Mouse (Mus musculus): ENCODE measurements around the gene Abcb9.

Abcb9 gene

GRCm38 (mm10) chr5:124093852-124094604 lies 1.6 kb downstream of the Abcb9 start:
- no peak for DNase-seq (ENCODE audit: inconsistent ontology term)

DNA sequence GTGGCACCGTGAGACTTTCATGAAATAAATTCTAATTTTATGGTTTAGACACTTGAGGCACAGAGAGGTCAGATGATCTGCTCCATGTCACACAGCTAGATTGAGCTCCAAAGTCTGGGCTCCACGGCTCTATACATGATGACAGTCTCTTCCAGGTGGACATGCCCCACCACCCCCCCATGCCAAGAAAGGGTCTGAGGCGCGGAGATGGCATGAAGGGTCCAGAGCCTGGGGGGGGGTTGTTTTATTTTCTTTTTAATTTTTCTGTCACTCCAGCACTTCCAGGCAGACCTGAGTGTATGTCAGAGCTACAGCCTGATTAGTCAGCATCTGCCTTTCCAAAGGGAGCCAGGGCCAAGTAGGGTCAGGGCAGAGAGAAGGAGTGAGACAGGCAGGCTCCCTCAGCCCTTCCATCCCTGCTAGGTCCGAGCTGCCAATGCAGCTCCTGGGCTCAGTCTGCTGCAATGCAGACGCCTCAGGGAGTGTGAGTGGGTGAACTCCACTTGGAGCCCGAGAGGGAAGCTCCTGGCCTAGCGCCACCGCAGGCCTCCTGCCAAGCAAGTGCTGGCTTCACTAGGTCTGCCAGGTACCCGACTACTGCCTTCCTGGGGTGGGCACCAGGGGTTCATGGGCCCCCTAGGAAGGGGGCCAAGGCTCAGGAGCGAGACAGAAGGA lies 2.3 kb downstream of the Abcb9 start:
- peak; percentile 63 for DNase-seq (ENCODE audit: inconsistent ontology term)

- DNase-seq (ENCODE audit: inconsistent ontology term): no peak
Measured at GRCm38 (mm10) chr5:124091951-124092406, 3.6 kb downstream of the Abcb9 start.

GRCm38 (mm10) chr5:124089868-124090267 lies 5.7 kb downstream of the Abcb9 start:
- DNase-seq (ENCODE audit: inconsistent ontology term): no peak

- DNase-seq (ENCODE audit: inconsistent ontology term): no peak
Measured at GRCm38 (mm10) chr5:124086876-124087275, 8.7 kb downstream of the Abcb9 start.

DNA sequence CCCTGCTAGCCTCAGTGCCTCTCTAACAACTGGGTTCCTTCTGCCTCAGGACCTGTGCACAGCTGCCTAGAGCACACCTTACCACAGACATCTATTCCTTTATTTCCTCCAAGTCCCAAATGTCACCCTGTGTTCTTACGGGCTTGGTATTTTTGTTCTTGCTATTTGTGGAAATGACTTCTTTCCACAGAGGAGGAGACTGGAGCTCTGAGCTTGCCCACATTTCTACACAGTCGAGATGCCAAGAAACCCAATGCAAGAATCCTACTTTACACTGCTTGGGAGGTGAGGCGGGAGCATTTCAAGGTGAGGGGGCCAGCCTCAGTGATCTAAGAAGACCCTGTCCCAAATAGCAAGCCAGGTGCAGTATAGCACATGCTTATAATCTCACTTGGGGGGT lies 10.1 kb downstream of the Abcb9 start:
- DNase-seq (ENCODE audit: inconsistent ontology term): no peak

- peak; percentile 69 for DNase-seq (ENCODE audit: inconsistent ontology term)
Measured at GRCm38 (mm10) chr5:124084588-124085173, 10.9 kb downstream of the Abcb9 start.

DNA sequence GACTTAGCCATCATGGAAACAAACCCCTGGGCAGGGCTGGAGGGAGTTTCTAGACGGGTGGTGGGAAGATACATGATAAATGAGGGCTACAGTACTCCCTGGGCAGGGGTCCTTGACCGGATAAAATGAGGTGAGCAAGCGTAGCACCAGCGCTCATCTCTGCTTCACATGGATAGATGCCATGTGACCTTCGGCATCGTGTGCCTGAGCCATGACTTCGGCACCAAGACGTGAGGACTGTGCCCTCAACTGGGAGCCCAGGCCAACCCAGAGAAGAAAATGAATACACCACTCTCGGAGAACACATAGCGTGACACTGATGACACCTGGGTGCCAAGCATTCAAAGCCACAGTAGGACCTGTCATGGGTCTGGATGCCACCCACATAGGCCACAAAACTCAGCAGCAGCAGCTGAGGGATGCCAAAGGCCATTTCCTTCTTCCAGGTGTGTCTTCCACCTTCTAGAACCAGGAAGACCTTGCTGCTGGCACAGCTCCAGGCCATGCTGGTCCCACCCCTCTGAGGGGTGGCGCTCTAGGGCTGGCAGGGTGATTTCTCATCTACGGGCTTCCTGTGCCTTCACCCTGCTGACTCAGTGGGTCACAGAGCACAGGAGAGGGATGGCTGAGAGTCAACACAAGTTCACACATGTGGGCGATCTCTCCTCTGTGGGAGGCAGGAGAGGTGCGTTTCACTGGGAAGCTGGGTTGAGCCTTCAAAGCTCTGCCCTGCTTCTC lies 11.6 kb downstream of the Abcb9 start:
- no peak for DNase-seq (ENCODE audit: inconsistent ontology term)

DNA sequence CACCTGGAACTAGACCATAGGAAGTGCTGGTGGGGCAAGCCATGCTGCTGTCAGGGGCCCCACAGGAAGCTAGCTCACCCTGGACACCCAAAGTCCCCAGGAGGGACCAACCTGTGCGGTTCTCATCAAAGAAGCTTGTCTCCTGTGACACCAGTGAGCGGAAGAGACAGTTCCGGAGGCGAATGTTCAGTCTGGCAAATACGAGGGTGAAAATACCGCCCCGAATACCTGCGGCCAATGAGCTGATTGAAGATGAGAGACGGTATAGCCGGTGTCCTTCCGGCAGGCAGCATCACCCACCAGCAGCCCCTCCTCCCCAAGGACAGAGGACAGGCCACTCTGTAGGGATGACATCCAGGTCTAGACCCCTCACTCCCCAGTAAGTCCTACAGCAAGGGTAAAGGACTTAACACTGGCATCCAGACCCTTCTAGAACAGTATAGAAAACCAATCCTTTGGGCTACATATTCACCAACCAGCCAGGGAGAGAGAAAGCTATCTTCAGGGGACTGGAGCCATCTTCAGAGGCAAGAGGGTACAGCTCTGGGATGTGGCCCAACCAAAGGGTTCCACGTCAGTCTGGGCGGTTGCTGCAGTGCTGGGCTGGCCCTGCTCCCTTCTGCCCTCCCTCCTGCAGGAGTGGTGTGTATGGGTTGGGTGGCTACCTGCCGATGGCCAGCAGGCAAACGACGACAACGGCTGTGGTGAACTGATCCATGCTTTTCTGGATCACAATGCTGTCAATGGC lies 12.5 kb downstream of the Abcb9 start:
- no peak for DNase-seq (ENCODE audit: inconsistent ontology term)

- no peak for DNase-seq (ENCODE audit: inconsistent ontology term)
Measured at GRCm38 (mm10) chr5:124082447-124082846, 13.2 kb downstream of the Abcb9 start.

DNA sequence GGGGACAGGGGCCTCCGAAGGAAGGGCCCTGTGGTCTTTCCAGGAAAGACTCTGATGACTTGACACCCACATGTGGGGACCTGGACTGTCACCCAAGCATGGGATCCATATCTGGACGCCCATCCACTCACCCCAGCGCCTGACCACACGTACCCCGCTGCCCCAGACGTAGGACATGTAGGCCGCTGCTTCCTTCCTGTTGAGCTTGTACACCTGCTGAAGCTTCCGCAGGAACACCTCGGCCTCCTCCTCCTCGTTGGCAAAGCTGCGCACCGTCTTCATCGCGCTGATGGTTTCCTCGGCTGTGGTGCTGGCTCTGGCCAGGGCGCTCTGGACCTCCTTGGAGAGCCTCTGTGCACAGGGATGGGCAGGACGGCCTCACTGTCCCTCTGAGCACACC lies 15.7 kb downstream of the Abcb9 start:
- DNase-seq (ENCODE audit: inconsistent ontology term): no peak

GRCm38 (mm10) chr5:124078794-124079416 lies 16.7 kb downstream of the Abcb9 start:
- peak; percentile 88 for DNase-seq (ENCODE audit: inconsistent ontology term)

DNA sequence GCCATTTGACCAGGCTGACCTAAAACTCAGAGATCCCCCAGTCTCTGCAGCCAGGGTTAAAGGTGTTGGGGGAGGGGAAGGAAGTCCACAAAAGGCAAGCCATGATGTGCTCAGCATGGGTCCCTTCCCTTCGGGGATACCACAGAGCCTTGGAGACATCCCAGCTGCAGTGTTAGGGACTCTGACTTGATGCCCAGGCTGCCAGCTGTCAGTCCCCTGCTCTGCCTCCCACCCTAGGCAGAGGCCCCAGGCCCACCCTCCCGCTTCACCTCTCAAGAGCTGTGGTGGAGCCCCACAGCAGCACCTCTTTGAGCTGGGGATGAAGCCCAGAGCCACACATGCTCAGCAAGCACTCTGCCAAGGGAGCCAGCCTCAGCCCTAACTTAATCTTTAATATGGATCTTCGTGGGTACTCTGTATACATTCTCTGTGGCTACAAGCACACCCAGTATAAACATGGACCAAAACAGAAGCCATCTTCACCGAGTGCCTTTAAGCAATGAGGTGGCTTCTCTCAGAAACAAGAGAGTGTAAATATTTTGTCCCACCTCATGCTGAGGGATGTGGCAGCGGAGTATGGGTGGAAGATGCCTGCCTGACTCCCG lies 17.6 kb downstream of the Abcb9 start:
- no peak for DNase-seq (ENCODE audit: inconsistent ontology term)

- DNase-seq (ENCODE audit: inconsistent ontology term): no peak
Measured at GRCm38 (mm10) chr5:124077241-124077640, 18.4 kb downstream of the Abcb9 start.

GRCm38 (mm10) chr5:124076559-124076958 lies 19.0 kb downstream of the Abcb9 start:
- no peak for DNase-seq (ENCODE audit: inconsistent ontology term)

GRCm38 (mm10) chr5:124075716-124076115 lies 19.9 kb downstream of the Abcb9 start:
- DNase-seq (ENCODE audit: inconsistent ontology term): no peak

GRCm38 (mm10) chr5:124074845-124075307 lies 20.7 kb downstream of the Abcb9 start:
- no peak for DNase-seq (ENCODE audit: inconsistent ontology term)

- DNase-seq (ENCODE audit: inconsistent ontology term): no peak
Measured at GRCm38 (mm10) chr5:124073682-124074081, 21.9 kb downstream of the Abcb9 start.

DNA sequence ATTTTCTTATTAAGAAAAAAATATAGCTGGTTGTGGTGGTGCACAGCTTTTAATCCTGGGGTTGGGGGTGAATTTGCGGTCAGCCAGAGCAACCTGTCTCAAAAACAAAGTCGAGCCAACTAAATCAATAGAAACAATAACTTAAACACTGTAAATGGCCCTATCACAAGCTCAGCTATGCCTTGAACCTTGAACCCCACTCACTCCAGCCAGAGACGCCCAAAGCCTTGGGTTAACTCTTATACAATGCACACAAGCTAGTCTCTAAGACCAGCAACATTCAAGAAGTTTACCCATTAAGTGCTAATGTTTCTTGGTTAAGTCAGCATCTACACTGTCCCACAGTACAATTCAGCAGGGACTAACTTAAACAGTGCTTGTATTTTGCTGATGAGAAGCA lies 25.9 kb downstream of the Abcb9 start:
- DNase-seq (ENCODE audit: inconsistent ontology term): no peak

DNA sequence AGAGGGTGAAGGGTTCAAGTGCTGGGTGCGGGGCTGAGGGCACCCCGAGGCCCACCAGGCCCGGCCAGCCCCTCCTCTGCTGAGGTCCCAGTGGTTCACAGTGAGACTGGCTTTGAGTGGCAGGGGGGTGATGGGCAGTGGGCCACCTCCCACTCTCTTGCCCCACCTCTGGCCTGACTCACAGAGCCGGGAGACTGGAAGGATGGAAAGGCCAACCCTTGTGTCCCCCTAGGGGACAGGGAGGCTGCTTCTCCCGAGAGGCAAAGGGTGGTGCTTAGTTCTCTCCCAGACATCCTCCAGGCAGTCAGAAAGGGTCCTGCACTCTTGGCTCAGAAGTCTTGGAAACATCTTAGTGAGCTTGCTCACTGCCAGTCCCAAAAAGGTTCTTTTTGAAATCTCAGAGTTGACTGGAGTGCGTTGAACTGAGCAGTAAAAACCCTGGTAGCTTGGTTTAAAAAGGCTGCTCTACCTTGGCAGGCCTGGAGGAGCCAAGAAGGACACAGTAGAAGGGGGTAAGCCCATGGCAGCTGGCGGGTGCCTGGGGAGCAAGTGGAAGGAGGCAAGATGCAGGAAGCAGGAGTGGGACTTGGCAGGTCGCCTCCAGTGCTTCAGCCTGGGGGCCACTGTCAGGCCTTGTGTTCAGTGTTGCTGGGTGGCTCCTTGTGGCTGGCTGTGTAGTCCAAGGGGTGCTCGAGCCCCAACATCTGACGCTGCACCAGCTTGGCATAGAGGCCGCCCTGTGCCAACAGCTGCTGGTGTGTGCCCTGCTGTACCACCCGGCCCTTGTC lies 33.4 kb downstream of the Abcb9 start:
- DNase-seq (ENCODE audit: inconsistent ontology term): no peak

Data from Muller cell, postnatal 12 days (primary cell).